Mouse (Mus musculus) heart, postnatal 0 days (tissue): Measurements from ENCODE around the gene Mcfd2.

Experiments
- CTCF ChIP-seq: IDR thresholded peaks from 2 replicates; pipeline ENCODE4 v1.5.1; 2016; ENCODE audit warnings: antibody characterized with exemption, control low read depth, low read depth
- EP300 ChIP-seq: IDR thresholded peaks from 2 replicates; pipeline ENCODE4 v1.6.1; 2016; ENCODE audit warnings: antibody characterized with exemption, low read depth

DNA sequence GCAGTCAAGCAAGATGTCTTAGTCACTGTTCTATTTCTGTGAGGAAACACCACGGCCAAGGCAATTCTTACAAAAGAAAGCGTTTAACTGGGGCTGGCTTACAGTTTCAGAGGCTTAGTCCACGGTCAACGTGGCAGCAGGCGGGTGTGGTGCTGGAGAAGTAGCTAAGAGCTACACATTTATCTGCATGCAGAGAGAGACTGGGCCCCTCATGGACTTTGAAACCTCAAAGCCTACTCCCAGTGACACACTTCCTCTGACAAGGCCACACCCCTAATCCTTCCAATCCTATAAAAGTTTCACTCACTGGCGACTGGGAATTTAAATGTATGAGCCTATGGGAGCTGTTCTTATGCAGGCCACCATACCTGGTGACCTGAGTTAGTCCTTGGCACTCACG, 30.0 kb upstream of the Mcfd2 start:
- TF ChIP-seq CTCF (no peak), EP300 (no peak)
